Mouse (Mus musculus) lung, embryonic 15.5 days (tissue): ENCODE results near the gene Fem1b. TPM values are rescaled to one million over a fixed set of nuclear protein-coding genes. Genes with fewer than 3 reads are reported as not detected.
A peak's percentile ranks its signal among the peaks of the same experiment; 100 is the strongest.

Source experiments
- ATAC-seq: fragments of 200-750 bp; cut with Nextera tagmentation; 2 replicates; pipeline ENCODE4 v1.8.0; 2017; ENCODE audit warnings: moderate number of reproducible peaks, borderline replicate concordance; ENCODE audit not compliant: low FRiP score, low TSS enrichment; ENCODE audit errors: extremely low read depth
- H3K27ac ChIP-seq: fragments of 300-500 bp; sonication (generic); 2 replicates; pipeline ENCODE4 v1.5.1; 2015; ENCODE audit warnings: moderate library complexity, mild to moderate bottlenecking, inconsistent platforms
- H3K27me3 ChIP-seq: fragments of 300-500 bp; sonication (generic); 2 replicates; pipeline ENCODE4 v1.6.1; 2015; ENCODE audit warnings: inconsistent platforms
- H3K36me3 ChIP-seq: fragments of 300-500 bp; sonication (generic); 2 replicates; pipeline ENCODE4 v1.6.1; 2015; ENCODE audit warnings: inconsistent platforms
- H3K4me1 ChIP-seq: fragments of 300-500 bp; sonication (generic); 2 replicates; pipeline ENCODE4 v1.6.1; 2015; ENCODE audit warnings: inconsistent platforms
- H3K4me2 ChIP-seq: fragments of 300-500 bp; sonication (generic); 2 replicates; pipeline ENCODE4 v1.6.1; 2015; ENCODE audit warnings: inconsistent platforms, mild to moderate bottlenecking, moderate library complexity
- H3K4me3 ChIP-seq: fragments of 300-500 bp; sonication (generic); 2 replicates; pipeline ENCODE4 v1.5.1; 2015; ENCODE audit warnings: mild to moderate bottlenecking, inconsistent platforms
- H3K9ac ChIP-seq: fragments of 300-500 bp; sonication (generic); 2 replicates; pipeline ENCODE4 v1.6.1; 2015; ENCODE audit warnings: inconsistent platforms
- H3K9me3 ChIP-seq: fragments of 300-500 bp; sonication (generic); 2 replicates; pipeline ENCODE4 v1.6.1; 2016; ENCODE audit warnings: inconsistent platforms
- WGBS: fragments of 180-500 bp; shearing (Covaris S2); methylation state at CpG from one replicate; pipeline ENCODE4 v1.1.7; 2015; 5-methylcytosine and 5-hydroxymethylcytosine counted together
- polyA plus RNA-seq: library from polyadenylated mRNA; unstranded; fragments of >200 nt; fragmentation: Nextera tagmentation; extraction: Ambion mirVana; gene quantifications from 2 replicates; pipeline ENCODE4 v1.2.1, GENCODE M21; 2015

Gene Fem1b
- polyA plus RNA-seq, 1 experiment from 2014 or later = 21.7 TPM

GRCm38 (mm10) chr9:62843356-62844024 is 31.8 kb upstream of the Fem1b start:
- Histone ChIP-seq H3K27me3 (no peaks in the 10 kb centered on the region), H3K4me3 (no peak overlapping the region), H3K27ac (no peak overlapping the region), H3K36me3 (0 out of 2 replicates have a peak, but pooled peaks cover 5% of the 10 kb centered on the region), H3K4me1 (peaks cover 18% of the 10 kb centered on the region), H3K4me2 (no peak overlapping the region), H3K9ac (no peak overlapping the region), H3K9me3 (no peaks in the 10 kb centered on the region)
- ATAC-seq = no peak
- WGBS = 83% methylated on average over 10 of the region's 10 CpGs

- peak overlapping the region; percentile 86 for H3K4me3 ChIP-seq
- H3K27me3 ChIP-seq = no peaks in the 10 kb centered on the region
- peak overlapping the region; percentile 93 for H3K27ac ChIP-seq
- H3K9ac ChIP-seq = peak overlapping the region; percentile 96
- no peaks in the 10 kb centered on the region for H3K9me3 ChIP-seq
- H3K4me1 ChIP-seq = peaks cover 22% of the 10 kb centered on the region
- WGBS = 8% methylated on average over 14 of the region's 14 CpGs
- H3K36me3 ChIP-seq = no peaks in the 10 kb centered on the region
- peak overlapping the region; percentile 92 for H3K4me2 ChIP-seq
- ATAC-seq = no peak
Observed at GRCm38 (mm10) chr9:62839172-62839770, 27.5 kb upstream of the Fem1b start.

- H3K27me3 ChIP-seq = no peaks in the 10 kb centered on the region
- no peaks in the 10 kb centered on the region for H3K36me3 ChIP-seq
- peak within 1 kb of the TSS; percentile 92 for H3K4me2 ChIP-seq
- peak within 1 kb of the TSS; percentile 86 for H3K4me3 ChIP-seq
- no peaks in the 10 kb centered on the region for H3K9me3 ChIP-seq
- under 1% methylated on average over 48 of the region's 48 CpGs for WGBS
- peak; percentile 94 for ATAC-seq
- H3K4me1 ChIP-seq = peaks cover 22% of the 10 kb centered on the region
- peak within 1 kb of the TSS; percentile 96 for H3K9ac ChIP-seq
- peak within 1 kb of the TSS; percentile 93 for H3K27ac ChIP-seq
Observed at GRCm38 (mm10) chr9:62838506-62839171, 26.9 kb upstream of the Fem1b start, which contains the start of gene Cln6. Gene Cln6 (plus strand): TSS chr9:62838785.

- Histone ChIP-seq H3K4me1 (peaks cover 22% of the 10 kb centered on the region), H3K27me3 (no peaks in the 10 kb centered on the region), H3K4me3 (peak overlapping the region; percentile 86), H3K9ac (peak overlapping the region; percentile 32; the same call in 1 of the 2 replicates), H3K27ac (peak overlapping the region; percentile 93), H3K9me3 (no peaks in the 10 kb centered on the region), H3K4me2 (peak overlapping the region; percentile 92), H3K36me3 (no peaks in the 10 kb centered on the region)
- 10% methylated on average over 8 of the region's 8 CpGs for WGBS
- no peak for ATAC-seq
Observed at GRCm38 (mm10) chr9:62838146-62838505, 26.4 kb upstream of the Fem1b start.

- Histone ChIP-seq H3K4me1 (peaks cover 22% of the 10 kb centered on the region), H3K36me3 (no peaks in the 10 kb centered on the region), H3K27me3 (no peaks in the 10 kb centered on the region), H3K9ac (no peak overlapping the region), H3K4me3 (no peak overlapping the region), H3K9me3 (no peaks in the 10 kb centered on the region), H3K27ac (peak overlapping the region; percentile 93), H3K4me2 (peak overlapping the region; percentile 92)
- WGBS = 29% methylated on average over 3 of the region's 3 CpGs
- no peak for ATAC-seq
Observed at GRCm38 (mm10) chr9:62837611-62838010, 25.9 kb upstream of the Fem1b start.

GRCm38 (mm10) chr9:62835705-62836446 is 24.1 kb upstream of the Fem1b start:
- Histone ChIP-seq H3K4me3 (no peak overlapping the region), H3K4me1 (peaks cover 22% of the 10 kb centered on the region), H3K9ac (no peak overlapping the region), H3K4me2 (no peak overlapping the region), H3K27ac (no peak overlapping the region), H3K9me3 (no peaks in the 10 kb centered on the region), H3K27me3 (no peaks in the 10 kb centered on the region), H3K36me3 (no peaks in the 10 kb centered on the region)
- WGBS = 51% methylated on average over 4 of the region's 4 CpGs
- no peak for ATAC-seq

- H3K27me3 ChIP-seq = no peaks in the 10 kb centered on the region
- H3K36me3 ChIP-seq = no peaks in the 10 kb centered on the region
- H3K9ac ChIP-seq = no peak overlapping the region
- H3K4me3 ChIP-seq = no peak overlapping the region
- 42% methylated on average over 5 of the region's 5 CpGs for WGBS
- no peak overlapping the region for H3K27ac ChIP-seq
- no peak for ATAC-seq
- H3K9me3 ChIP-seq = no peaks in the 10 kb centered on the region
- H3K4me1 ChIP-seq = peaks cover 18% of the 10 kb centered on the region
- no peak overlapping the region for H3K4me2 ChIP-seq
Observed at GRCm38 (mm10) chr9:62834906-62835305, 23.2 kb upstream of the Fem1b start.

- Histone ChIP-seq H3K4me1 (peaks cover 22% of the 10 kb centered on the region), H3K27me3 (no peaks in the 10 kb centered on the region), H3K9ac (no peak overlapping the region), H3K36me3 (no peaks in the 10 kb centered on the region), H3K27ac (no peak overlapping the region), H3K4me3 (no peak overlapping the region), H3K9me3 (no peaks in the 10 kb centered on the region), H3K4me2 (no peak overlapping the region)
- 75% methylated on average over 6 of the region's 6 CpGs for WGBS
- no peak for ATAC-seq
Observed at GRCm38 (mm10) chr9:62829877-62830276, 18.1 kb upstream of the Fem1b start.

GRCm38 (mm10) chr9:62828662-62829086 is 16.9 kb upstream of the Fem1b start:
- ATAC-seq = peak; percentile 96
- WGBS = under 1% methylated on average over 23 of the region's 23 CpGs
- peak overlapping the region; percentile 53 for H3K27ac ChIP-seq
- peak overlapping the region; percentile 61 for H3K4me2 ChIP-seq
- H3K27me3 ChIP-seq = no peaks in the 10 kb centered on the region
- H3K36me3 ChIP-seq = no peaks in the 10 kb centered on the region
- H3K4me3 ChIP-seq = peak overlapping the region; percentile 28
- no peak overlapping the region for H3K9ac ChIP-seq
- H3K4me1 ChIP-seq = peaks cover 22% of the 10 kb centered on the region
- no peaks in the 10 kb centered on the region for H3K9me3 ChIP-seq

GRCm38 (mm10) chr9:62827939-62828652 is 16.4 kb upstream of the Fem1b start:
- no peaks in the 10 kb centered on the region for H3K9me3 ChIP-seq
- peak overlapping the region; percentile 61 for H3K4me2 ChIP-seq
- H3K27ac ChIP-seq = peak overlapping the region; percentile 53
- H3K36me3 ChIP-seq = no peaks in the 10 kb centered on the region
- ATAC-seq = no peak; the same call in 1 of the 2 replicates
- H3K4me3 ChIP-seq = peak overlapping the region; percentile 28
- H3K9ac ChIP-seq = no peak overlapping the region
- peaks cover 22% of the 10 kb centered on the region for H3K4me1 ChIP-seq
- WGBS = 7% methylated on average over 24 of the region's 24 CpGs
- no peaks in the 10 kb centered on the region for H3K27me3 ChIP-seq

GRCm38 (mm10) chr9:62826456-62826855 is 14.7 kb upstream of the Fem1b start:
- peak overlapping the region; percentile 26; the same call in 1 of the 2 replicates for H3K4me2 ChIP-seq
- no peaks in the 10 kb centered on the region for H3K9me3 ChIP-seq
- no peak overlapping the region for H3K9ac ChIP-seq
- 12% methylated on average over 7 of the region's 7 CpGs for WGBS
- no peaks in the 10 kb centered on the region for H3K27me3 ChIP-seq
- no peak for ATAC-seq
- H3K27ac ChIP-seq = peak overlapping the region; percentile 51
- peaks cover 22% of the 10 kb centered on the region for H3K4me1 ChIP-seq
- no peak overlapping the region for H3K4me3 ChIP-seq
- no peaks in the 10 kb centered on the region for H3K36me3 ChIP-seq
